Mouse (Mus musculus) thymus, adult 2 months (tissue): ENCODE measurements around the gene Olfr1371. TPM values are rescaled to one million over a fixed set of nuclear protein-coding genes. Genes with fewer than 3 reads are reported as not detected.

Source experiments
- DNase-seq: peaks from one replicate; pipeline ENCODE4 v3.0.0; 2021
- H3K27ac ChIP-seq: fragments of 200-500 bp; 2 replicates; pipeline ENCODE4 v1.5.1; 2012; ENCODE audit warnings: low read length, control low read depth; ENCODE audit not compliant: control insufficient read depth, insufficient read depth
- H3K27me3 ChIP-seq: fragments of 200-500 bp; 2 replicates; pipeline ENCODE4 v1.6.1; 2012; ENCODE audit warnings: mild to moderate bottlenecking, low read length, moderate library complexity, mixed read lengths; ENCODE audit not compliant: control insufficient read depth, insufficient read depth
- H3K36me3 ChIP-seq: fragments of 200-500 bp; 2 replicates; pipeline ENCODE4 v1.6.1; 2012; ENCODE audit warnings: mild to moderate bottlenecking, low read length, moderate library complexity; ENCODE audit not compliant: control insufficient read depth, insufficient read depth
- H3K4me1 ChIP-seq: fragments of 200-500 bp; replicated peaks from 2 replicates; pipeline ENCODE4 v1.6.1; 2012; ENCODE audit warnings: low read length; ENCODE audit not compliant: control insufficient read depth, insufficient read depth
- H3K4me3 ChIP-seq: fragments of 200-500 bp; 2 replicates; pipeline ENCODE4 v1.5.1; 2012; ENCODE audit warnings: mild to moderate bottlenecking, low read length, control low read depth, moderate library complexity; ENCODE audit not compliant: control insufficient read depth, insufficient read depth
- CTCF ChIP-seq: fragments of 200-500 bp; IDR thresholded peaks from 2 replicates; pipeline ENCODE4 v1.5.1; 2012; ENCODE audit warnings: mild to moderate bottlenecking, control low read depth, low read length, moderate library complexity, borderline replicate concordance; ENCODE audit not compliant: control insufficient read depth, poor library complexity, insufficient read depth; ENCODE audit errors: extremely low read depth
- POLR2A ChIP-seq: fragments of 200-500 bp; IDR thresholded peaks from 2 replicates; pipeline ENCODE4 v1.6.1; 2012; ENCODE audit warnings: mild to moderate bottlenecking, low read length, control low read depth, moderate library complexity; ENCODE audit not compliant: control insufficient read depth, poor library complexity, insufficient read depth; ENCODE audit errors: extremely low read depth
- WGBS: fragments of 180-500 bp; shearing (Covaris S2); methylation state at CpG from one replicate; pipeline ENCODE4 v1.1.7; 2018; 5-methylcytosine and 5-hydroxymethylcytosine counted together
- polyA plus RNA-seq: library from polyadenylated mRNA; depleted of rRNA; stranded (reverse); fragments of >200 nt; gene quantifications from 2 replicates; pipeline ENCODE4 v1.2.3, GENCODE M21; 2012; rRNA removed

The Olfr1371 gene
- polyA plus RNA-seq, result 0.15 TPM in 1 of 2 replicates, not detected in the other

- Histone ChIP-seq H3K4me3 (no peak within 1 kb of the TSS), H3K27me3 (no peaks in the 10 kb centered on the region), H3K36me3 (no peaks in the 10 kb centered on the region), H3K27ac (no peak within 1 kb of the TSS), H3K4me1 (no peaks in the 10 kb centered on the region)
- no peak for TF ChIP-seq CTCF
- no peak for TF ChIP-seq POLR2A
- DNase-seq, result no peak
Observed at GRCm38 (mm10) chr11:52213887-52214286, at the start of gene Olfr1371. TSS of gene Olfr1371 (minus strand) at chr11:52213987.

DNA sequence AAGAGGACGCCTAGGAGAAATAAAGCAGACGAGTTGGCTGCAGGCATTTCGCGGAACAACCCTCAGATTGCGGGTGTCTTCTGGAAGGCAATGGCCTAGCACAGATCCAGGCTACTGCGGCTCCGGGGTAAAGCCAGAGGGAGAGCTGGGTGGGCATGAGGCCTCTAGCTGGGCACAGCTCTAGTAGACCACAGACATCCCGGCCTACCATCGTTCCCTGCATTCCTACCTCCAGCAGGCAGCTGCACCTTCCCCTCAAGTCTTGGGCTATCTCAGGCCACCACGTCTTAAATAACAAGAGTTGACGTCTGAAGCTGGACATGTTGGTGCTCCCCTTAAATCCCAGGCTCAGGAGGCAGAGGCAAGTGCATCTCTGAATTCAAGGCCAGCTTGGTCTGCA, 48.6 kb upstream of the Olfr1371 start:
- Histone ChIP-seq H3K27me3 (no peaks in the 10 kb centered on the region), H3K4me1 (peaks cover 77% of the 10 kb centered on the region), H3K4me3 (no peak overlapping the region), H3K27ac (peak overlapping the region; percentile 39; the same call in 1 of the 2 replicates), H3K36me3 (peaks cover 99% of the 10 kb centered on the region)
- WGBS, result 88% methylated on average over 11 of the region's 11 CpGs
- TF ChIP-seq CTCF (no peak), POLR2A (no peak)
- DNase-seq, result peak; percentile 13

GRCm38 (mm10) chr11:52261937-52262336, 48.1 kb upstream of the Olfr1371 start:
- TF ChIP-seq CTCF, result peak; percentile 47; the same call in 1 of the 2 replicates
- TF ChIP-seq POLR2A, result no peak
- Histone ChIP-seq H3K4me3 (no peak overlapping the region), H3K4me1 (peaks cover 74% of the 10 kb centered on the region), H3K27me3 (no peaks in the 10 kb centered on the region), H3K27ac (peak overlapping the region; percentile 39; the same call in 1 of the 2 replicates), H3K36me3 (peaks cover 99% of the 10 kb centered on the region)
- WGBS, result 29% methylated on average over 5 of the region's 5 CpGs
- peak; percentile 50 for DNase-seq

- H3K4me1 ChIP-seq, result peaks cover 69% of the 10 kb centered on the region
- no peak overlapping the region for H3K4me3 ChIP-seq
- WGBS, result 81% methylated on average over 4 of the region's 4 CpGs
- peaks cover 100% of the 10 kb centered on the region for H3K36me3 ChIP-seq
- no peaks in the 10 kb centered on the region for H3K27me3 ChIP-seq
- peak; percentile 12 for DNase-seq
- TF ChIP-seq CTCF (no peak), POLR2A (no peak)
- peak overlapping the region; percentile 15; the same call in 1 of the 2 replicates for H3K27ac ChIP-seq
Observed at GRCm38 (mm10) chr11:52260878-52261277, 47.1 kb upstream of the Olfr1371 start.

- peak overlapping the region; percentile 26; the same call in 1 of the 2 replicates for H3K27ac ChIP-seq
- TF ChIP-seq CTCF (no peak), POLR2A (no peak)
- H3K27me3 ChIP-seq, result no peaks in the 10 kb centered on the region
- H3K36me3 ChIP-seq, result peaks cover 100% of the 10 kb centered on the region
- H3K4me1 ChIP-seq, result peaks cover 53% of the 10 kb centered on the region
- peak; percentile 31 for DNase-seq
- H3K4me3 ChIP-seq, result no peak overlapping the region
- 58% methylated on average over 5 of the region's 5 CpGs for WGBS
Observed at GRCm38 (mm10) chr11:52258711-52259110, 44.9 kb upstream of the Olfr1371 start.

- Histone ChIP-seq H3K27me3 (no peaks in the 10 kb centered on the region), H3K4me3 (no peak overlapping the region), H3K36me3 (peaks cover 100% of the 10 kb centered on the region), H3K27ac (peak overlapping the region; percentile 31; the same call in 1 of the 2 replicates), H3K4me1 (peaks cover 42% of the 10 kb centered on the region)
- peak; percentile 10 for DNase-seq
- no peak for TF ChIP-seq POLR2A
- 85% methylated on average over 3 of the region's 3 CpGs for WGBS
Observed at GRCm38 (mm10) chr11:52257376-52257775, 43.6 kb upstream of the Olfr1371 start.

DNA sequence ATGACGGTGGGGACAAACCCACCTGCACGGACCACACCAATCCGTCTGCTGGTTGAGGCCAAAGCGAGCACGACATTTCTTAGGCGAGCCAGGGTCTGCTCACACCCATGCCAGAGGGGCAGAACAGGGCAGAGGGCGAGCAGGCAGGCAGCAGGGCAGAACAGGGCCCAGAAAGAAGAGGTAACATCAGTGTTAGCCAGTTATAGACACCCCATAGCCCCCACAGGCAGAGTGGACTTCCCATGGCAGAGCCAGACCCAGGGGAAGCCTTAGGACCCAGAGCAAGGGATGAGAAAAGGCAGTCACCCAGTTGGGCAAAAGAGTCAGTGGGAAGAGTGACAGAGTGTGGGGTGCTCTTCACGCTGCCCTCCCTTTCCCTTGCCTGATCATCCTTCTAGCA, 41.3 kb upstream of the Olfr1371 start:
- H3K4me1 ChIP-seq, result peaks cover 21% of the 10 kb centered on the region
- H3K36me3 ChIP-seq, result peaks cover 92% of the 10 kb centered on the region
- no peak overlapping the region for H3K4me3 ChIP-seq
- TF ChIP-seq POLR2A (no peak), CTCF (no peak)
- H3K27ac ChIP-seq, result peak overlapping the region; percentile 36; the same call in 1 of the 2 replicates
- 91% methylated on average over 8 of the region's 8 CpGs for WGBS
- no peaks in the 10 kb centered on the region for H3K27me3 ChIP-seq
- DNase-seq, result peak; percentile 14
